Mouse (Mus musculus) heart, embryonic 16.5 days (tissue): ENCODE results near the gene Actn1. TPM values are rescaled to one million over a fixed set of nuclear protein-coding genes. Genes with fewer than 3 reads are reported as not detected.

ENCODE experiments used
- ATAC-seq: fragments of 200-750 bp; cut with Nextera tagmentation; replicated peaks from 2 replicates; pipeline ENCODE4 v1.8.0; 2017; ENCODE audit warnings: moderate number of reproducible peaks; ENCODE audit not compliant: insufficient read depth, low FRiP score; ENCODE audit errors: extremely low read depth
- H3K27ac ChIP-seq: fragments of 300-500 bp; sonication (generic); 2 replicates; pipeline ENCODE4 v1.5.1; 2014; ENCODE audit warnings: mild to moderate bottlenecking, low read length, control low read depth, moderate library complexity
- H3K27me3 ChIP-seq: fragments of 300-500 bp; sonication (generic); 2 replicates; pipeline ENCODE4 v1.6.1; 2014; ENCODE audit warnings: low read length, mixed read lengths; ENCODE audit not compliant: control insufficient read depth, insufficient read depth
- H3K36me3 ChIP-seq: fragments of 300-500 bp; sonication (generic); 2 replicates; pipeline ENCODE4 v1.6.1; 2014; ENCODE audit not compliant: control insufficient read depth, insufficient read depth
- H3K4me1 ChIP-seq: fragments of 300-500 bp; sonication (generic); 2 replicates; pipeline ENCODE4 v1.6.1; 2014; ENCODE audit warnings: low read length, mixed read lengths; ENCODE audit not compliant: control insufficient read depth, insufficient read depth
- H3K4me2 ChIP-seq: fragments of 300-500 bp; sonication (generic); 2 replicates; pipeline ENCODE4 v1.6.1; 2014; ENCODE audit warnings: low read depth, mild to moderate bottlenecking, control low read depth, low read length
- H3K4me3 ChIP-seq: fragments of 300-500 bp; sonication (generic); 2 replicates; pipeline ENCODE4 v1.5.1; 2014; ENCODE audit warnings: mild to moderate bottlenecking, control low read depth, low read length
- H3K9ac ChIP-seq: fragments of 300-500 bp; sonication (generic); 2 replicates; pipeline ENCODE4 v1.6.1; 2014; ENCODE audit warnings: low read length, control low read depth
- H3K9me3 ChIP-seq: fragments of 300-500 bp; sonication (generic); replicated peaks from 2 replicates; pipeline ENCODE4 v1.6.1; 2016; ENCODE audit warnings: low read length; ENCODE audit not compliant: control insufficient read depth
- WGBS: fragments of 180-500 bp; shearing (Covaris S2); extraction: QIAGEN DNeasy Blood & Tissue Kit; methylation state at CpG from one replicate; pipeline ENCODE4 v1.1.7; 2014; 5-methylcytosine and 5-hydroxymethylcytosine counted together
- polyA plus RNA-seq: library from polyadenylated mRNA; unstranded; fragments of >200 nt; fragmentation: Nextera tagmentation; extraction: Ambion mirVana; gene quantifications from 2 replicates; pipeline ENCODE4 v1.2.1, GENCODE M21; 2015

Gene Actn1
- polyA plus RNA-seq, 1 experiment from 2014 or later = 31.0 TPM

DNA sequence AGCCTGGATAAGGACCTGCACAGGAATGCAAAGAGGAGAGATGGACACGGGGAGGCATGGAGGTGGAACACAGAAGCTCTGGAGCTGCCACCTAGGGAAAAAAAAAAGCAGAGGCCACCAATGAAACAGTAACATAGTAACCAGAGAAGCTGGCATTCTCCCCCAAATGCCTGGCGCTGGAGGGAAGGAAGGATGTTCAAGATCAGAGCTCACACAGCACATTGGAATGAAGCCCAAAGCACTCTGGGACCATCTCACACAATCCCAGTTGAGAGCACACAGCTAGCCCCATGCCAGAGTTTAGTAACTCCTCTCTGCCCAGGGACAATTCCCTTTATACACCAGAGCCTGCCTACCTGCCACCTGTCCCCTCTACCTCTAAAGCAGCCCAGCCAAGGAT is 34.1 kb downstream of the Actn1 start:
- Histone ChIP-seq H3K36me3 (no peaks in the 10 kb centered on the region), H3K4me1 (peaks cover 86% of the 10 kb centered on the region), H3K27ac (peak overlapping the region; percentile 6; the same call in 1 of the 2 replicates), H3K9ac (no peak overlapping the region), H3K27me3 (no peaks in the 10 kb centered on the region), H3K9me3 (no peaks in the 10 kb centered on the region), H3K4me2 (no peak overlapping the region), H3K4me3 (no peak overlapping the region)
- WGBS = 39% methylated on average over 2 of the region's 2 CpGs
- no peak for ATAC-seq

- no peak for ATAC-seq
Observed at GRCm38 (mm10) chr12:80224241-80224731, 35.9 kb downstream of the Actn1 start.

DNA sequence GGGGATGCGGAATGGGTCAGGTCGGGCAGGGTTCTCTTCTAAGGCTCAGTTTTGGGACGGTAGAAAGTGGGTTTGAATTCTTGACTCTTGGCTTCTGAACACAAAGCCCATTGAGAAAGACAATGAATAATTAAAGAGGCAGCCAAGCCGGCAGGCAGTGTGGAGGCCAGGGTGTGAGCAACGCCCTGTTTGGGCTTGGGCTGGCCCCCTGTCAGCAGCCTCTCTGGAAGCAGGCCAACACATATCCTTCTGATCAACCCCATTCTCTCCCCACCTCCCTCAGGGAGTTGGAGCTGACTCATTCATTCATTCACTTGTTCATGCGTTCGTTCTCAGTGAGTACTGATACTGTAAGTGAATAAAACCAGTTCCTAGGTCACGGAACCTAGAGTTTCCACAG is 36.7 kb downstream of the Actn1 start:
- no peak overlapping the region for H3K4me2 ChIP-seq
- H3K9ac ChIP-seq = no peak overlapping the region
- H3K4me1 ChIP-seq = peaks cover 78% of the 10 kb centered on the region
- no peak overlapping the region for H3K4me3 ChIP-seq
- ATAC-seq = peak; percentile 23; the same call in 1 of the 2 replicates
- no peaks in the 10 kb centered on the region for H3K27me3 ChIP-seq
- peak overlapping the region; percentile 17; the same call in 1 of the 2 replicates for H3K27ac ChIP-seq
- H3K36me3 ChIP-seq = no peaks in the 10 kb centered on the region
- WGBS = 36% methylated on average over 8 of the region's 8 CpGs
- no peaks in the 10 kb centered on the region for H3K9me3 ChIP-seq

More at GRCm38 (mm10) chr12:80224241-80224731, 35.9 kb downstream of the Actn1 start:
- WGBS = 47% methylated on average over 8 of the region's 8 CpGs
- H3K4me1 ChIP-seq = peaks cover 78% of the 10 kb centered on the region
- no peak overlapping the region for H3K4me2 ChIP-seq
- 0 out of 2 replicates have a peak overlapping the region, but pooled peaks have one; percentile 9 for H3K27ac ChIP-seq
- no peaks in the 10 kb centered on the region for H3K36me3 ChIP-seq
- H3K27me3 ChIP-seq = no peaks in the 10 kb centered on the region
- peak overlapping the region; percentile 2; the same call in 1 of the 2 replicates for H3K9ac ChIP-seq
- H3K9me3 ChIP-seq = no peaks in the 10 kb centered on the region
- H3K4me3 ChIP-seq = no peak overlapping the region

DNA sequence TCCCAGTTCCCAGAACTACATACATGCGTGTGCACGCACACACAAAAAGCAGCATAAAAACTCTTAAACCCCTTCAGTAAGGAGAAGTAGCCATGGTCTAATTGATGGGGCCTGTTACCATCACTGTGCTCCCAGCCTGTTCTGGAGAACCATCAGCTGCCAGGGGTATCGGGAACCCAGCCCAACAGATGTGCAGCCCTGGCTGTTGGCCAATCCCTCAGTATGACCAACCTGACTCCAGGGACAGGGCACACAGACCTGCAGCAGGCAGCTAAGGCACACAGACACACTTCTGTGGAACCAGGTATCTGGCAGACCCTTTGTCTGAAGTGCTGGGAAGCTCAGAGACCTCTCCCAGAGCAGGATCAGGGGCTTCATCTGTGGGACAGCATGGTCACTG is 37.7 kb downstream of the Actn1 start:
- Histone ChIP-seq H3K27me3 (no peaks in the 10 kb centered on the region), H3K9ac (no peak overlapping the region), H3K4me3 (no peak overlapping the region), H3K4me2 (no peak overlapping the region), H3K36me3 (no peaks in the 10 kb centered on the region), H3K4me1 (peaks cover 75% of the 10 kb centered on the region), H3K9me3 (no peaks in the 10 kb centered on the region), H3K27ac (no peak overlapping the region)
- no peak for ATAC-seq
- WGBS = 84% methylated on average over 3 of the region's 3 CpGs

GRCm38 (mm10) chr12:80220260-80221038 is 39.7 kb downstream of the Actn1 start:
- 50% methylated on average over 14 of the region's 14 CpGs for WGBS
- Histone ChIP-seq H3K9me3 (no peaks in the 10 kb centered on the region), H3K4me1 (peaks cover 73% of the 10 kb centered on the region), H3K4me2 (no peak overlapping the region), H3K36me3 (no peaks in the 10 kb centered on the region), H3K27me3 (no peaks in the 10 kb centered on the region), H3K4me3 (no peak overlapping the region), H3K9ac (peak overlapping the region; percentile 14; the same call in 1 of the 2 replicates), H3K27ac (peak overlapping the region; percentile 62)
- ATAC-seq = no peak

DNA sequence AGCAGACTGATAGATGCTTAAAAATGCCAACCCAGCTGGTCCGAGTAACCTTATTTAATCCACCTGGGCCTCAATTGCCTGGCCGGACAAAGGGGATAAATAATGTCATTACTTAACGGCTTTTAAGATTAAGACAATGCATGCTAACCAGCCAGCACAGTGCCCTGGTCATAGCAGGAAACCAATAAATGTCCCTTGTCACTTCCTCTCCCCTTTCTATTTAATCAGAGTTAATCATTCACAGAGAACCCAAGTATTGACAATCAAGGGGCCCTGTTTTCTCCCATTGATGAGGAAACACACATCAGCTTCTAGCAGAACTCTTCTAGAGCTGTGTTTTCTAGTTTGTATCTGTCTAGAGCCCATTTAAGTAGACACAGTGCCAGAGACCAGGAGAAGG is 41.4 kb downstream of the Actn1 start:
- WGBS = 64% methylated on average over 3 of the region's 3 CpGs
- no peak overlapping the region for H3K4me2 ChIP-seq
- no peaks in the 10 kb centered on the region for H3K9me3 ChIP-seq
- no peak overlapping the region; the same call in 1 of the 2 replicates for H3K27ac ChIP-seq
- peaks cover 65% of the 10 kb centered on the region for H3K4me1 ChIP-seq
- no peaks in the 10 kb centered on the region for H3K36me3 ChIP-seq
- no peak for ATAC-seq
- H3K4me3 ChIP-seq = no peak overlapping the region
- H3K27me3 ChIP-seq = no peaks in the 10 kb centered on the region
- no peak overlapping the region for H3K9ac ChIP-seq

DNA sequence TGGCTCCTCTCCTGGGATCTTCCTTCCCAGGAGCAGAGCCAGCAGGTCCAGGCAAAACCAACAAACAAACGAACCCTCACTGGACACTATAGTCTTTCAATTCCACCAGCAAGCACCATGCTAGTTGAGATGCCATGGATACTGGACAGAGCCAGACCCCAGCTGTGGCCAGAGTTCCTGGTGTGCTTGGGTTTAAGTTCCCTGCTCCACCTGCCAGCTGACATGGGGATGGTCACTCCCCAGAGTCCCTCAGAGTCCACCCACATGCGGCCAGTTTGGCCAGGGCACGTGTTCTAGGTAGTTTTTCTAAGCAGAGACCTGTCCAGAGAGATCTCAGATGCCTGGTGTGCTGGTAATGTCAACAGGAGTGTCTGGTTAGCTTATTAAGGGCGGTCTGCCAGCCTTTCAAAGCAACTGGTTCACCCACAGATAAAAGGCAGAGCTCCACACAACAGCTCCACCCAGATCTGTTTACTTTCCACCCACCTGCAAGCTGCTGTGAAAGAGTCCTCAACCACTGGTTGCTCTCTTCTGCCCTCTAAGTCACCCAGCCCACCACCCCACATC is 42.0 kb downstream of the Actn1 start:
- Histone ChIP-seq H3K27me3 (no peaks in the 10 kb centered on the region), H3K4me3 (no peak overlapping the region), H3K9ac (no peak overlapping the region), H3K36me3 (no peaks in the 10 kb centered on the region), H3K4me2 (no peak overlapping the region), H3K27ac (peak overlapping the region; percentile 9; the same call in 1 of the 2 replicates), H3K4me1 (peaks cover 65% of the 10 kb centered on the region), H3K9me3 (no peaks in the 10 kb centered on the region)
- 65% methylated on average over 4 of the region's 4 CpGs for WGBS
- ATAC-seq = no peak

DNA sequence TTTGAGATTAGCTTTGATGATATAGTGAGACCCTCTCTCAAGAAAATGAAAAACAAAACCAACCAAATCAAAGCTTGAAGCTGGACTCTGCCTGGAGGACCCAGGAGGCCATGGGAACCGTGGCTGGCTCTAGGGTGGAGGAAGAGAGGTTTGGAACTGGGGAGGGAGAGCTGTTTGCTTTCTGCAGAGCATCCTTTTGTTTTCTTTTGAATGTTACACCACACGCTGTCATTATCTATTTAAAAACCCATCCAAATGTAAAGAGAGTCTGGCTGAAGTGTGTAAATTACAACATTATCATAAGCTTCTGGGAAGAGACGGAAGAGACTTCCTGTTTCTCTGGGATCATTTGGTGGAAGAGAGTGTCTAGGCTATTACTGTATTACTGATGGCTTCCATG is 43.1 kb downstream of the Actn1 start:
- no peaks in the 10 kb centered on the region for H3K27me3 ChIP-seq
- no peak for ATAC-seq
- WGBS = 64% methylated on average over 3 of the region's 3 CpGs

More for the DNA sequence above, 43.1 kb downstream of the Actn1 start:
- Histone ChIP-seq H3K27ac (peak overlapping the region; percentile 92), H3K9me3 (no peaks in the 10 kb centered on the region), H3K4me1 (peaks cover 66% of the 10 kb centered on the region), H3K4me2 (no peak overlapping the region), H3K36me3 (no peaks in the 10 kb centered on the region), H3K9ac (no peak overlapping the region), H3K4me3 (no peak overlapping the region)
